Mouse (Mus musculus) ES-E14 (cell line): ENCODE results near the gene Gpr85.

ENCODE experiments used
- CHD2 ChIP-seq: IDR thresholded peaks from 2 replicates; pipeline ENCODE4 v1.6.1; 2014; ENCODE audit warnings: mild to moderate bottlenecking, low read depth, low read length, inconsistent platforms
- HCFC1 ChIP-seq: IDR thresholded peaks from 2 replicates; pipeline ENCODE4 v1.6.1; 2012; ENCODE audit warnings: low read length, inconsistent platforms, borderline replicate concordance; ENCODE audit not compliant: insufficient read depth
- MAFK ChIP-seq: IDR thresholded peaks from 2 replicates; pipeline ENCODE4 v1.6.1; 2014; ENCODE audit warnings: mild to moderate bottlenecking, low read depth, low read length, inconsistent platforms; ENCODE audit not compliant: insufficient read depth
- ZC3H11A ChIP-seq: IDR thresholded peaks from 2 replicates; pipeline ENCODE4 v1.6.1; 2012; ENCODE audit warnings: low read depth, mild to moderate bottlenecking, inconsistent platforms, low read length, borderline replicate concordance
- ZNF384 ChIP-seq: IDR thresholded peaks from 2 replicates; pipeline ENCODE4 v1.6.1; 2012; ENCODE audit warnings: low read depth, low read length, inconsistent platforms

GRCm38 (mm10) chr6:13800071-13800470 lies 39.7 kb downstream of the Gpr85 start:
- TF ChIP-seq HCFC1 (no peak), MAFK (no peak), ZC3H11A (no peak), CHD2 (no peak), ZNF384 (no peak)
